Mouse (Mus musculus): ENCODE measurements around the gene Btf3. TPM values are rescaled to one million over a fixed set of nuclear protein-coding genes. Genes with fewer than 3 reads are reported as not detected.

The Btf3 gene
- polyA plus RNA-seq, 1 experiment from 2014 or later = 471 TPM

GRCm38 (mm10) chr13:98291712-98292111 is 25.1 kb downstream of the Btf3 start:
- no peak for TF ChIP-seq CTCF (IDR thresholded peaks at IDR 0.05; ENCODE audit: low read depth)

GRCm38 (mm10) chr13:98290719-98291118 is 26.1 kb downstream of the Btf3 start:
- Histone ChIP-seq H3K9me3 (ENCODE audit: control insufficient read depth) (no peaks in the 10 kb centered on the region), H3K4me1 (replicated peaks; ENCODE audit: control insufficient read depth, insufficient read depth, low read length) (no peaks in the 10 kb centered on the region), H3K27me3 (replicated peaks; ENCODE audit: control insufficient read depth, insufficient read depth, low read length) (no peaks in the 10 kb centered on the region), H3K27ac (ENCODE audit: low read depth, low read length) (no peak overlapping the region), H3K9ac (ENCODE audit: low read depth, low read length) (no peak overlapping the region), H3K4me2 (replicated peaks; ENCODE audit: low read depth) (no peak overlapping the region), H3K4me3 (ENCODE audit: low read depth, low read length) (no peak overlapping the region), H3K36me3 (ENCODE audit: control insufficient read depth, insufficient read depth) (no peaks in the 10 kb centered on the region)
- peak; percentile 34 for TF ChIP-seq CTCF (IDR thresholded peaks at IDR 0.05; ENCODE audit: low read depth)
- ATAC-seq = no peak
- WGBS = 54% methylated on average over 2 of the region's 2 CpGs

More at GRCm38 (mm10) chr13:98291712-98292111, 25.1 kb downstream of the Btf3 start:
- 79% methylated on average over 8 of the region's 8 CpGs for WGBS
- H3K4me1 ChIP-seq (replicated peaks; ENCODE audit: control insufficient read depth, insufficient read depth, low read length) = no peaks in the 10 kb centered on the region
- no peak overlapping the region for H3K4me3 ChIP-seq (ENCODE audit: low read depth, low read length)
- H3K36me3 ChIP-seq (ENCODE audit: control insufficient read depth, insufficient read depth) = no peaks in the 10 kb centered on the region
- no peak overlapping the region for H3K9ac ChIP-seq (ENCODE audit: low read depth, low read length)
- no peaks in the 10 kb centered on the region for H3K9me3 ChIP-seq (ENCODE audit: control insufficient read depth)
- no peak overlapping the region for H3K4me2 ChIP-seq (replicated peaks; ENCODE audit: low read depth)
- ATAC-seq = no peak
- H3K27ac ChIP-seq (ENCODE audit: low read depth, low read length) = no peak overlapping the region
- no peaks in the 10 kb centered on the region for H3K27me3 ChIP-seq (replicated peaks; ENCODE audit: control insufficient read depth, insufficient read depth, low read length)

- Histone ChIP-seq H3K4me2 (replicated peaks; ENCODE audit: low read depth) (no peak overlapping the region), H3K9ac (ENCODE audit: low read depth, low read length) (no peak overlapping the region), H3K4me3 (ENCODE audit: low read depth, low read length) (no peak overlapping the region), H3K4me1 (replicated peaks; ENCODE audit: control insufficient read depth, insufficient read depth, low read length) (no peaks in the 10 kb centered on the region), H3K36me3 (ENCODE audit: control insufficient read depth, insufficient read depth) (0 out of 2 replicates have a peak, but pooled peaks cover 3% of the 10 kb centered on the region), H3K9me3 (ENCODE audit: control insufficient read depth) (no peaks in the 10 kb centered on the region), H3K27ac (ENCODE audit: low read depth, low read length) (no peak overlapping the region), H3K27me3 (replicated peaks; ENCODE audit: control insufficient read depth, insufficient read depth, low read length) (no peaks in the 10 kb centered on the region)
- no peak for TF ChIP-seq CTCF (IDR thresholded peaks at IDR 0.05; ENCODE audit: low read depth)
- no peak for ATAC-seq
- 71% methylated on average over 12 of the region's 12 CpGs for WGBS
Measured at GRCm38 (mm10) chr13:98280990-98281650, 35.7 kb downstream of the Btf3 start.

GRCm38 (mm10) chr13:98279686-98280085 is 37.1 kb downstream of the Btf3 start, which contains the start of gene Gm21976:
Gene Gm21976 (plus strand): TSS chr13:98279887.
- Histone ChIP-seq H3K9me3 (ENCODE audit: control insufficient read depth) (no peaks in the 10 kb centered on the region), H3K9ac (ENCODE audit: low read depth, low read length) (no peak within 1 kb of the TSS), H3K4me2 (replicated peaks; ENCODE audit: low read depth) (no peak within 1 kb of the TSS), H3K4me3 (ENCODE audit: low read depth, low read length) (no peak within 1 kb of the TSS), H3K36me3 (ENCODE audit: control insufficient read depth, insufficient read depth) (peaks cover 16% of the 10 kb centered on the region; the same call in 1 of the 2 replicates), H3K27me3 (replicated peaks; ENCODE audit: control insufficient read depth, insufficient read depth, low read length) (no peaks in the 10 kb centered on the region), H3K4me1 (replicated peaks; ENCODE audit: control insufficient read depth, insufficient read depth, low read length) (no peaks in the 10 kb centered on the region), H3K27ac (ENCODE audit: low read depth, low read length) (no peak within 1 kb of the TSS)
- TF ChIP-seq CTCF (IDR thresholded peaks at IDR 0.05; ENCODE audit: low read depth) = no peak
- no peak for ATAC-seq
- 78% methylated on average over 5 of the region's 5 CpGs for WGBS

GRCm38 (mm10) chr13:98277501-98277900 is 39.3 kb downstream of the Btf3 start:
- WGBS = 88% methylated on average over 2 of the region's 2 CpGs
- Histone ChIP-seq H3K27ac (ENCODE audit: low read depth, low read length) (no peak overlapping the region), H3K9ac (ENCODE audit: low read depth, low read length) (no peak overlapping the region), H3K4me1 (replicated peaks; ENCODE audit: control insufficient read depth, insufficient read depth, low read length) (no peaks in the 10 kb centered on the region), H3K9me3 (ENCODE audit: control insufficient read depth) (no peaks in the 10 kb centered on the region), H3K36me3 (ENCODE audit: control insufficient read depth, insufficient read depth) (peaks cover 30% of the 10 kb centered on the region), H3K27me3 (replicated peaks; ENCODE audit: control insufficient read depth, insufficient read depth, low read length) (no peaks in the 10 kb centered on the region), H3K4me2 (replicated peaks; ENCODE audit: low read depth) (no peak overlapping the region), H3K4me3 (ENCODE audit: low read depth, low read length) (no peak overlapping the region)
- peak; percentile 38 for TF ChIP-seq CTCF (IDR thresholded peaks at IDR 0.05; ENCODE audit: low read depth)
- ATAC-seq = no peak

- Histone ChIP-seq H3K4me3 (ENCODE audit: low read depth, low read length) (no peak overlapping the region), H3K4me1 (replicated peaks; ENCODE audit: control insufficient read depth, insufficient read depth, low read length) (no peaks in the 10 kb centered on the region), H3K9me3 (ENCODE audit: control insufficient read depth) (no peaks in the 10 kb centered on the region), H3K4me2 (replicated peaks; ENCODE audit: low read depth) (no peak overlapping the region), H3K36me3 (ENCODE audit: control insufficient read depth, insufficient read depth) (peaks cover 42% of the 10 kb centered on the region), H3K27ac (ENCODE audit: low read depth, low read length) (no peak overlapping the region), H3K27me3 (replicated peaks; ENCODE audit: control insufficient read depth, insufficient read depth, low read length) (no peaks in the 10 kb centered on the region), H3K9ac (ENCODE audit: low read depth, low read length) (no peak overlapping the region)
- WGBS = 91% methylated on average over 7 of the region's 7 CpGs
- TF ChIP-seq CTCF (IDR thresholded peaks at IDR 0.05; ENCODE audit: low read depth) = no peak
- no peak for ATAC-seq
Measured at GRCm38 (mm10) chr13:98276253-98276652, 40.6 kb downstream of the Btf3 start.
